Mouse (Mus musculus): ENCODE measurements around the gene Gm32717. TPM values are rescaled to one million over a fixed set of nuclear protein-coding genes. Genes with fewer than 3 reads are reported as not detected.
"Not testable (repeated sequence)": the region's sequence is repeated elsewhere in the genome, so short reads cannot be mapped to it uniquely, and the experiment has no call there.

The Gm32717 gene
- polyA plus RNA-seq (2012; rRNA removed), result 0.08 TPM in 1 of 2 replicates, not detected in the other

DNA sequence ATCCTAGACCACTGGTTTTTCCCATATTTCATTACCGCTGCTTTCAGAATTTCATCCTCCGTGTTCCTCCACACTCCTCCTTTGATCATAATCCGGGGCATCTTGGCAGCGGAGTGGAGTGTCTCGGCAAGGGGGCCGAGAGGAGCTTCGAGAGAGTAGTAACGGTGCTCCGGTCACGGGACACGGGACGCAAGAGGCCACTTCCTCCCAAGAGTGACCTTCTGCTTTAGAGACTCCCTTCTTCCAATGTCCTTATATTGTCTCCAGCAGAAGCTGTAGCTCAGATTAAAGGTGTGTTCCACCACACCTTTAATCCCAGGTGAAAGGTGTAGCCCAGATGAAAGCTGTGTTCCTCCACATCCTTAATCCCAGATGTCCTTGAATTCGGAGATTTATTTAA is at the start of gene Gm32717:
Gm32717 (minus strand) TSS at position 101 of the 400 bp plus-strand sequence.
- not testable (repeated sequence) for H3K4me1 ChIP-seq (ENCODE audit: control insufficient read depth, insufficient read depth, low read length); H3K4me3 ChIP-seq (ENCODE audit: insufficient read depth, low read length); H3K27ac ChIP-seq (ENCODE audit: insufficient read depth, low read length)

DNA sequence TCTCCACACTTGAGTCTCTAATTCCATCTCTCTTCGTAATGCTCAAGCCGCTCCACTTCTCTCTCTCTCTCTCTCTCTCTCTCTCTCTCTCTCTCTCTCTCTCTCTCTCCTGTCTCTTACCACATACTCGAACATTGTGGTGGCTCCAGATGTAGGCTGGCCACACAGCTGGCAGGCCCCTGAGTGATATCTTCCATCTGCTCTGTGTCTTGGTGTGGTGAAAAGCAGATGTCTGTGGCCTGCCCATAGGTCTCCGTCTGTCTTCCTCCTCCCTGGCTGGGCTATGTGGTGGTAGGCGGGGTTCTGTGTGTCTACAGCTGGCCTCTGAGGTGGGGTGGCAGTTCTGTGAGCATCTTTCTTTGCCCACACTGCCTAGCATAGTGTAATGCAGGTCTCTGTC is 42.4 kb upstream of the Gm32717 start:
- not testable (repeated sequence) for H3K4me1 ChIP-seq (ENCODE audit: control insufficient read depth, insufficient read depth, low read length); H3K4me3 ChIP-seq (ENCODE audit: insufficient read depth, low read length); H3K27ac ChIP-seq (ENCODE audit: insufficient read depth, low read length)

DNA sequence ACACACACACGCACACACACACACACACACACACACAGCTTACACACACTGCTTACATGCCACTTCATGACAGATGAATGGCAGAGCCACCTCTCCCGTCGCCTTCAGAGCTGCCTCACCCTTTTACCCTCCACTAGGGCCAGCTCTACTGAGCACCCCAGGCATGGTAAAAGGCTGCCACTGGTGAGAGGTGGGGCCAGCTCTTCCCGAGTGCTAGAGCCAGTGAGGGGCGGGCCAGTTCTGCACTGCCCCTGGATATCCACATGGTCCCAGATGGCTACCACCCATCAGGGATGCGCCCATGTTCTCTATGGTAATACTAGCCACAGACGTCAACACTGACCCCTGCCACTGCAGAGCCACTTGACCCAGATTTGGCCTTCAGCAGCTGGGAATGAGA is 42.0 kb upstream of the Gm32717 start:
- H3K4me1 ChIP-seq (ENCODE audit: control insufficient read depth, insufficient read depth, low read length); H3K27ac ChIP-seq (ENCODE audit: insufficient read depth, low read length); H3K4me3 ChIP-seq (ENCODE audit: insufficient read depth, low read length): not testable (repeated sequence)

GRCm38 (mm10) chr10:118278069-118278468 is 37.5 kb upstream of the Gm32717 start:
- H3K27ac ChIP-seq (ENCODE audit: insufficient read depth, low read length); H3K4me3 ChIP-seq (ENCODE audit: insufficient read depth, low read length); H3K4me1 ChIP-seq (ENCODE audit: control insufficient read depth, insufficient read depth, low read length): not testable (repeated sequence)

DNA sequence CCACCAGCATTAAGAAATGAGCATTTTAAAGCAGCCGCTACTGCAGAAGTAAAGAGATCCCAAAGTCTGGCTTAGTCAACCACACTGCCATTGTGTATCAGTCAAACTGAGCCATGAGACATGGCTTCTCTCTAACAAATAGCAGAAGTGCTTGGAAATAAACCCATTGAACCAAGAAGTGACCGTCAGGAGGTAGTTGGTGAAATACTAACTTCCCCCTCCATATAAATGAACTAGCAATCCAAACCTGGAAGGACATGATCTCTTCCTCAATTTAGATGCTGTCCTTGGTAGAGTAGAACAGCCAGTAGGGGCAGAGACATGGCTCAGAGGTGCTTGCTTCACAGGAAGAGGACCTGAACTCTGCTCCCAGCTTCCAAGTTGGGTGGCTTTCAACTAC is 30.8 kb upstream of the Gm32717 start:
- not testable (repeated sequence) for H3K4me3 ChIP-seq (ENCODE audit: insufficient read depth, low read length); H3K4me1 ChIP-seq (ENCODE audit: control insufficient read depth, insufficient read depth, low read length); H3K27ac ChIP-seq (ENCODE audit: insufficient read depth, low read length)

GRCm38 (mm10) chr10:118268812-118269211 is 28.2 kb upstream of the Gm32717 start:
- H3K4me1 ChIP-seq (ENCODE audit: control insufficient read depth, insufficient read depth, low read length); H3K27ac ChIP-seq (ENCODE audit: insufficient read depth, low read length); H3K4me3 ChIP-seq (ENCODE audit: insufficient read depth, low read length): not testable (repeated sequence)

DNA sequence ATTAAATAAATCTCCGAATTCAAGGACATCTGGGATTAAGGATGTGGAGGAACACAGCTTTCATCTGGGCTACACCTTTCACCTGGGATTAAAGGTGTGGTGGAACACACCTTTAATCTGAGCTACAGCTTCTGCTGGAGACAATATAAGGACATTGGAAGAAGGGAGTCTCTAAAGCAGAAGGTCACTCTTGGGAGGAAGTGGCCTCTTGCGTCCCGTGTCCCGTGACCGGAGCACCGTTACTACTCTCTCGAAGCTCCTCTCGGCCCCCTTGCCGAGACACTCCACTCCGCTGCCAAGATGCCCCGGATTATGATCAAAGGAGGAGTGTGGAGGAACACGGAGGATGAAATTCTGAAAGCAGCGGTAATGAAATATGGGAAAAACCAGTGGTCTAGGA is 17.8 kb upstream of the Gm32717 start, which contains the start of gene Gm32802:
Gm32802 (plus strand) TSS at position 301 of the 400 bp plus-strand sequence.
- H3K27ac ChIP-seq (ENCODE audit: insufficient read depth, low read length); H3K4me3 ChIP-seq (ENCODE audit: insufficient read depth, low read length); H3K4me1 ChIP-seq (ENCODE audit: control insufficient read depth, insufficient read depth, low read length): not testable (repeated sequence)

DNA sequence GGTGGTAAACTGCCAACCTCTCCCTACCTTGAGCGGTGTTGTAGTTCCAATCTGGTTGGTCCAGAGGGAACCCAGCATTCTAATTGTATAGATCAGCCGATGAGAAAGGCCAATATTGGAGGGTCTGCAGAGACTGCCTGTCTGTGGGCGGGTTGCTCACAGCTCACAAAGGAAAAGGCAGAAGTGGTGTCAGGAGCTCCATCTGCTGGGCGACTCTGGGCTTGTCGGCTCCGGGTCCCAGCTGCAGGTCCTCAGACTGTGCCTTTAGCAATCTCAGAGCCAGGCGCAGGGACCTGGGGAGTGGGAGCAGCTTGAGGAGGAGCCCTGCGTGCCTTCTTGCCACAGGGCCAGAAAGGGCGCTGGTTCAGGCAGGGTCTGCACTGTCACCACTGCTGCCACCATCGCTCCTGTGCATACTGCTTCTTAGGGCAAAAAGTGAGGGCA is 10.3 kb upstream of the Gm32717 start:
- H3K4me3 ChIP-seq (ENCODE audit: insufficient read depth, low read length), result no peak overlapping the region
- H3K4me1 ChIP-seq (ENCODE audit: control insufficient read depth, insufficient read depth, low read length), result no peaks in the 10 kb centered on the region
- H3K27ac ChIP-seq (ENCODE audit: insufficient read depth, low read length), result no peak overlapping the region
- TF ChIP-seq CTCF (IDR thresholded peaks at IDR 0.05; ENCODE audit: extremely low read depth, insufficient read depth, low read length) (peak; percentile 45), POLR2A (IDR thresholded peaks at IDR 0.05; ENCODE audit: extremely low read depth, insufficient read depth, low read length) (no peak)

DNA sequence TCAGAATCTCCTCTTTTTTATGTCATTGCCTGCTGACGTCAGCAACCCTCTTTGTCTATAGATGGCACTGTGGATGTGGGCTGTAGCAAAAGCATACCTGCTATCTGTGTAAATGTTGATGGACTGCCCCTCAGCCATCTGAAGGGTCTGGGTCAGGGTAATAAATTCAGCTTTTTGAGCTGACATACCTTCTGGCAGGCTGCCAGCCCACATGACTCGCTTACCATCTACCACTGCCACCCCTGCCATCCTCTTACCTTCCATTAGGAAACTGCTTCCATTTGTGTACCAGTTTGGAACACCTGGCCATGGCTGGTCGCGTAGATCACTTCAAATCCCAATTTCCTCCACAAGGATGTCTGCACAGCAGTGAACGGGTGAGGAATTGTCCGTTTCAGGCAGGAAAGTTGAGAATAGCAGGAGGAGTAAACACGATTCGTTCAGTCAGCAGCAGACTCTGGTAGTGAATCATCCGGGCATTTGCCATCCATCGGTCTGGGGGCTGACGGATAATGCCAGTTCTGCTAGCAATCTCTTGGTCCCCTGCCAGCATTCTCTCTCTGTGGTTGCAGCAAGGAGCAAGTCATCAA is 8.5 kb upstream of the Gm32717 start:
- H3K4me3 ChIP-seq (ENCODE audit: insufficient read depth, low read length); H3K4me1 ChIP-seq (ENCODE audit: control insufficient read depth, insufficient read depth, low read length); H3K27ac ChIP-seq (ENCODE audit: insufficient read depth, low read length): not testable (repeated sequence)

- H3K4me3 ChIP-seq (ENCODE audit: insufficient read depth, low read length); H3K4me1 ChIP-seq (ENCODE audit: control insufficient read depth, insufficient read depth, low read length); H3K27ac ChIP-seq (ENCODE audit: insufficient read depth, low read length): not testable (repeated sequence)
Measured at GRCm38 (mm10) chr10:118232607-118233006, 8.0 kb downstream of the Gm32717 start.

GRCm38 (mm10) chr10:118227629-118228028 is 13.0 kb downstream of the Gm32717 start:
- not testable (repeated sequence) for H3K4me1 ChIP-seq (ENCODE audit: control insufficient read depth, insufficient read depth, low read length); H3K4me3 ChIP-seq (ENCODE audit: insufficient read depth, low read length)

GRCm38 (mm10) chr10:118215719-118216393 is 24.7 kb downstream of the Gm32717 start:
- H3K4me1 ChIP-seq (ENCODE audit: control insufficient read depth, insufficient read depth, low read length); H3K27ac ChIP-seq (ENCODE audit: insufficient read depth, low read length): not testable (repeated sequence)

More at GRCm38 (mm10) chr10:118227629-118228028, 13.0 kb downstream of the Gm32717 start:
- H3K27ac ChIP-seq (ENCODE audit: insufficient read depth, low read length), result not testable (repeated sequence)

More at GRCm38 (mm10) chr10:118215719-118216393, 24.7 kb downstream of the Gm32717 start:
- H3K4me3 ChIP-seq (ENCODE audit: insufficient read depth, low read length), result not testable (repeated sequence)
